Mouse (Mus musculus): ENCODE results near the gene Ebp.

- TF ChIP-seq CTCF (IDR thresholded peaks at IDR 0.05; ENCODE audit: low read depth) = no peak
- TF ChIP-seq EP300 (IDR thresholded peaks at IDR 0.05; ENCODE audit: low read depth) = no peak
These were observed 24.1 kb upstream of the Ebp start for GRCm38 (mm10) chrX:8217383-8217782.
